Mouse (Mus musculus) intestine, embryonic 15.5 days (tissue): ENCODE measurements around the gene Cers5. TPM values are rescaled to one million over a fixed set of nuclear protein-coding genes. Genes with fewer than 3 reads are reported as not detected.
"Not testable (repeated sequence)": the region's sequence is repeated elsewhere in the genome, so short reads cannot be mapped to it uniquely, and the experiment has no call there.

ENCODE experiments used
- ATAC-seq: fragments of 200-750 bp; cut with Nextera tagmentation; 2 replicates; pipeline ENCODE4 v1.8.0; 2017; ENCODE audit warnings: moderate TSS enrichment, moderate library complexity
- H3K27ac ChIP-seq: fragments of 300-500 bp; sonication (generic); 2 replicates; pipeline ENCODE4 v1.5.1; 2015; ENCODE audit warnings: mild to moderate bottlenecking, inconsistent platforms
- H3K27me3 ChIP-seq: fragments of 300-500 bp; sonication (generic); replicated peaks from 2 replicates; pipeline ENCODE4 v1.6.1; 2015; ENCODE audit warnings: inconsistent platforms
- H3K36me3 ChIP-seq: fragments of 300-500 bp; sonication (generic); 2 replicates; pipeline ENCODE4 v1.6.1; 2015; ENCODE audit warnings: inconsistent platforms
- H3K4me1 ChIP-seq: fragments of 300-500 bp; sonication (generic); replicated peaks from 2 replicates; pipeline ENCODE4 v1.6.1; 2015; ENCODE audit warnings: inconsistent platforms
- H3K4me2 ChIP-seq: fragments of 300-500 bp; sonication (generic); replicated peaks from 2 replicates; pipeline ENCODE4 v1.6.1; 2015; ENCODE audit warnings: mild to moderate bottlenecking, inconsistent platforms
- H3K4me3 ChIP-seq: fragments of 300-500 bp; sonication (generic); replicated peaks from 2 replicates; pipeline ENCODE4 v1.5.1; 2015; ENCODE audit warnings: inconsistent platforms
- H3K9ac ChIP-seq: fragments of 300-500 bp; sonication (generic); 2 replicates; pipeline ENCODE4 v1.6.1; 2015; ENCODE audit warnings: inconsistent platforms
- H3K9me3 ChIP-seq: fragments of 300-500 bp; sonication (generic); 2 replicates; pipeline ENCODE4 v1.6.1; 2016; ENCODE audit warnings: inconsistent platforms
- WGBS: fragments of 180-500 bp; shearing (Covaris S2); methylation state at CpG from one replicate; pipeline ENCODE4 v1.1.7; 2015; 5-methylcytosine and 5-hydroxymethylcytosine counted together
- polyA plus RNA-seq: library from polyadenylated mRNA; unstranded; fragments of >200 nt; fragmentation: Nextera tagmentation; extraction: Ambion mirVana; gene quantifications from 2 replicates; pipeline ENCODE4 v1.2.1, GENCODE M21; 2015

Cers5 gene
- polyA plus RNA-seq, 1 experiment from 2014 or later = 49.5 TPM

GRCm38 (mm10) chr15:99701640-99701998 is 71.1 kb downstream of the Cers5 start:
- peak overlapping the region; percentile 72 for H3K4me2 ChIP-seq
- 36% methylated on average over 16 of the region's 16 CpGs for WGBS
- H3K36me3 ChIP-seq, ATAC-seq, H3K27me3 ChIP-seq, H3K9me3 ChIP-seq: not testable (repeated sequence)
- H3K9ac ChIP-seq = peak overlapping the region; percentile 98
- H3K27ac ChIP-seq = peak overlapping the region; percentile 97; the same call in 1 of the 2 replicates
- peak overlapping the region; percentile 89 for H3K4me3 ChIP-seq
- peaks cover 43% of the 10 kb centered on the region for H3K4me1 ChIP-seq

- 0 out of 2 replicates have a peak overlapping the region, but pooled peaks have one; percentile 89 for H3K4me3 ChIP-seq
- ATAC-seq = peak; percentile 74
- H3K4me2 ChIP-seq = peak overlapping the region; percentile 72
- H3K36me3 ChIP-seq = 0 out of 2 replicates have a peak, but pooled peaks cover 7% of the 10 kb centered on the region
- H3K9ac ChIP-seq = no peak overlapping the region
- H3K9me3 ChIP-seq = no peaks in the 10 kb centered on the region
- peaks cover 43% of the 10 kb centered on the region for H3K4me1 ChIP-seq
- peak overlapping the region; percentile 71 for H3K27ac ChIP-seq
- WGBS = 71% methylated on average over 18 of the region's 18 CpGs
- peaks cover 11% of the 10 kb centered on the region; the same call in 1 of the 2 replicates for H3K27me3 ChIP-seq
These were observed 72.2 kb downstream of the Cers5 start for GRCm38 (mm10) chr15:99700219-99701106.

- H3K9me3 ChIP-seq = no peaks in the 10 kb centered on the region
- WGBS = 82% methylated on average over 10 of the region's 10 CpGs
- peaks cover 11% of the 10 kb centered on the region; the same call in 1 of the 2 replicates for H3K27me3 ChIP-seq
- H3K4me3 ChIP-seq = no peak overlapping the region
- 0 out of 2 replicates have a peak, but pooled peaks cover 6% of the 10 kb centered on the region for H3K36me3 ChIP-seq
- peaks cover 41% of the 10 kb centered on the region for H3K4me1 ChIP-seq
- no peak overlapping the region for H3K9ac ChIP-seq
- H3K27ac ChIP-seq = peak overlapping the region; percentile 28; the same call in 1 of the 2 replicates
- no peak overlapping the region; the same call in 1 of the 2 replicates for H3K4me2 ChIP-seq
- no peak for ATAC-seq
These were observed 73.0 kb downstream of the Cers5 start for GRCm38 (mm10) chr15:99699715-99700114.

- WGBS = 33% methylated on average over 20 of the region's 20 CpGs
- Histone ChIP-seq H3K9ac (no peak overlapping the region), H3K27ac (no peak overlapping the region), H3K4me2 (0 out of 2 replicates have a peak overlapping the region, but pooled peaks have one; percentile 7), H3K27me3 (peaks cover 11% of the 10 kb centered on the region; the same call in 1 of the 2 replicates), H3K9me3 (no peaks in the 10 kb centered on the region), H3K4me3 (no peak overlapping the region), H3K36me3 (no peaks in the 10 kb centered on the region), H3K4me1 (peaks cover 31% of the 10 kb centered on the region)
- no peak for ATAC-seq
These were observed 74.1 kb downstream of the Cers5 start for GRCm38 (mm10) chr15:99698533-99699085.

GRCm38 (mm10) chr15:99697309-99697708 is 75.4 kb downstream of the Cers5 start:
- no peak for ATAC-seq
- Histone ChIP-seq H3K36me3 (no peaks in the 10 kb centered on the region), H3K27ac (no peak overlapping the region), H3K27me3 (peaks cover 11% of the 10 kb centered on the region), H3K9me3 (no peaks in the 10 kb centered on the region), H3K4me2 (no peak overlapping the region), H3K4me3 (no peak overlapping the region), H3K4me1 (peaks cover 20% of the 10 kb centered on the region), H3K9ac (no peak overlapping the region)
- WGBS = 5% methylated on average over 2 of the region's 2 CpGs

GRCm38 (mm10) chr15:99691976-99692375 is 80.7 kb downstream of the Cers5 start:
- Histone ChIP-seq H3K36me3 (no peaks in the 10 kb centered on the region), H3K27ac (no peak overlapping the region), H3K4me2 (no peak overlapping the region), H3K9ac (no peak overlapping the region), H3K9me3 (no peaks in the 10 kb centered on the region), H3K4me3 (no peak overlapping the region), H3K27me3 (peaks cover 16% of the 10 kb centered on the region), H3K4me1 (no peaks in the 10 kb centered on the region)
- ATAC-seq = no peak
- WGBS = 46% methylated on average over 9 of the region's 9 CpGs

- Histone ChIP-seq H3K36me3 (no peaks in the 10 kb centered on the region), H3K27ac (no peak overlapping the region), H3K4me3 (no peak overlapping the region), H3K9ac (no peak overlapping the region), H3K4me1 (no peaks in the 10 kb centered on the region), H3K9me3 (no peaks in the 10 kb centered on the region), H3K27me3 (peaks cover 6% of the 10 kb centered on the region), H3K4me2 (no peak overlapping the region)
- WGBS = 22% methylated on average over 4 of the region's 4 CpGs
- ATAC-seq = no peak
These were observed 81.8 kb downstream of the Cers5 start for GRCm38 (mm10) chr15:99690924-99691323.

- no peaks in the 10 kb centered on the region for H3K4me1 ChIP-seq
These were observed 84.0 kb downstream of the Cers5 start for GRCm38 (mm10) chr15:99688712-99689111.

More at GRCm38 (mm10) chr15:99688712-99689111, 84.0 kb downstream of the Cers5 start:
- WGBS = 5% methylated on average over 4 of the region's 4 CpGs
- H3K9ac ChIP-seq = no peak overlapping the region
- H3K9me3 ChIP-seq = no peaks in the 10 kb centered on the region
- no peaks in the 10 kb centered on the region for H3K36me3 ChIP-seq
- H3K27me3 ChIP-seq = peaks cover 6% of the 10 kb centered on the region
- no peak overlapping the region for H3K4me2 ChIP-seq
- H3K27ac ChIP-seq = no peak overlapping the region
- H3K4me3 ChIP-seq = no peak overlapping the region
- peak; percentile 58 for ATAC-seq

Other genes with a start within 250 kb of the Cers5 start
- gene Faim2, start 244.7 kb downstream of the Cers5 start, polyA plus RNA-seq = 0.60 and 0.61 TPM in 2 replicates
- 0.11 TPM in 1 of 2 replicates, not detected in the other for gene Aqp2, start 193.8 kb downstream of the Cers5 start, polyA plus RNA-seq
- gene Aqp5, start 182.1 kb downstream of the Cers5 start, polyA plus RNA-seq = 0.65 and 1.1 TPM in 2 replicates
- gene Aqp6, start 171.5 kb downstream of the Cers5 start, polyA plus RNA-seq = not detected in 2 replicates
- 108 and 120 TPM in 2 replicates for gene Racgap1, start 121.2 kb downstream of the Cers5 start, polyA plus RNA-seq
- 2.2 and 2.4 TPM in 2 replicates for gene Asic1, start 102.5 kb downstream of the Cers5 start, polyA plus RNA-seq
- 23.5 and 34.0 TPM in 2 replicates for gene Smarcd1, start 70.8 kb downstream of the Cers5 start, polyA plus RNA-seq
- gene Gm17349, start 67.4 kb downstream of the Cers5 start, polyA plus RNA-seq = not detected in 2 replicates
- 11.6 and 15.5 TPM in 2 replicates for gene Gpd1, start 55.4 kb downstream of the Cers5 start, polyA plus RNA-seq
- gene Cox14, start 47.3 kb downstream of the Cers5 start, polyA plus RNA-seq = 187 and 218 TPM in 2 replicates
- 86.5 and 96.4 TPM in 2 replicates for gene Lima1, start 102.6 kb upstream of the Cers5 start, polyA plus RNA-seq
- not detected in 2 replicates for gene Fam186a, start 194.2 kb upstream of the Cers5 start, polyA plus RNA-seq
- 40.5 and 46.4 TPM in 2 replicates for gene Larp4, start 197.2 kb upstream of the Cers5 start, polyA plus RNA-seq